Mouse (Mus musculus): ENCODE measurements around the gene Btn2a2. TPM values are rescaled to one million over a fixed set of nuclear protein-coding genes. Genes with fewer than 3 reads are reported as not detected.

The Btn2a2 gene
- total RNA-seq, 2 experiments from 2014 or later: not detected

- intact Hi-C loops (cut with DNase I): no loop called here
- DNase-seq: peak in 1 of 2 experiments; percentile 22
Measured at GRCm38 (mm10) chr13:23500424-23501200, 12.0 kb upstream of the Btn2a2 start.

- intact Hi-C loops (cut with DNase I): loop anchor here (5.0 kb wide), 1 partner anchor 38 kb away; no protein-coding TSS in a partner anchor
- no peak for DNase-seq
Measured at GRCm38 (mm10) chr13:23499943-23500342, 11.3 kb upstream of the Btn2a2 start.

- DNase-seq: no peak
- intact Hi-C loops (cut with DNase I): loop anchor here (5.0 kb wide), 1 partner anchor 36 kb away; no protein-coding TSS in a partner anchor
Measured at GRCm38 (mm10) chr13:23498653-23499052, 10.0 kb upstream of the Btn2a2 start.

GRCm38 (mm10) chr13:23497656-23498321 lies 9.1 kb upstream of the Btn2a2 start:
- DNase-seq: no peak
- intact Hi-C loops (cut with DNase I): loop anchor here (5.0 kb wide), 1 partner anchor 35 kb away; no protein-coding TSS in a partner anchor

- intact Hi-C loops (cut with DNase I): loop anchor here (5.0 kb wide), 1 partner anchor 33 kb away; no protein-coding TSS in a partner anchor
Measured at GRCm38 (mm10) chr13:23495526-23495925, 6.9 kb upstream of the Btn2a2 start.

GRCm38 (mm10) chr13:23491990-23492389 lies 3.3 kb upstream of the Btn2a2 start:
- intact Hi-C loops (cut with DNase I): no loop called here
- no peak for DNase-seq

More at GRCm38 (mm10) chr13:23495526-23495925, 6.9 kb upstream of the Btn2a2 start:
- DNase-seq: no peak

GRCm38 (mm10) chr13:23491263-23491662 lies 2.6 kb upstream of the Btn2a2 start:
- DNase-seq: no peak
- intact Hi-C loops (cut with DNase I): no loop called here

- no peak for DNase-seq
- intact Hi-C loops (cut with DNase I): no loop called here
Measured at GRCm38 (mm10) chr13:23490863-23491262, 2.2 kb upstream of the Btn2a2 start.

- intact Hi-C loops (cut with DNase I): no loop called here
- no peak for DNase-seq
Measured at GRCm38 (mm10) chr13:23485271-23485670, 3.4 kb downstream of the Btn2a2 start.

- no peak for DNase-seq
- intact Hi-C loops (cut with DNase I): no loop called here
Measured at GRCm38 (mm10) chr13:23483153-23483552, 5.5 kb downstream of the Btn2a2 start.

GRCm38 (mm10) chr13:23475658-23476057 lies 13.0 kb downstream of the Btn2a2 start:
- DNase-seq: no peak
- intact Hi-C loops (cut with DNase I): no loop called here

- peak in 1 of 2 experiments; percentile 21 for DNase-seq
- intact Hi-C loops (cut with DNase I): no loop called here
Measured at GRCm38 (mm10) chr13:23466911-23467310, 21.7 kb downstream of the Btn2a2 start.

GRCm38 (mm10) chr13:23466306-23466705 lies 22.4 kb downstream of the Btn2a2 start:
- intact Hi-C loops (cut with DNase I): no loop called here
- no peak for DNase-seq

- intact Hi-C loops (cut with DNase I): no loop called here
- no peak for DNase-seq
Measured at GRCm38 (mm10) chr13:23465600-23466109, 23.0 kb downstream of the Btn2a2 start, which contains the start of gene Btn1a1. TSS of gene Btn1a1 (minus strand) at chr13:23465901.

GRCm38 (mm10) chr13:23464841-23465366 lies 23.8 kb downstream of the Btn2a2 start:
- intact Hi-C loops (cut with DNase I): loop anchor here (5.0 kb wide), 1 partner anchor 32 kb away; no protein-coding TSS in a partner anchor

GRCm38 (mm10) chr13:23464224-23464637 lies 24.4 kb downstream of the Btn2a2 start:
- intact Hi-C loops (cut with DNase I): loop anchor here (5.0 kb wide), 1 partner anchor 33 kb away; no protein-coding TSS in a partner anchor
- no peak for DNase-seq

More at GRCm38 (mm10) chr13:23464841-23465366, 23.8 kb downstream of the Btn2a2 start:
- no peak for DNase-seq

- intact Hi-C loops (cut with DNase I): loop anchor here (5.0 kb wide), 1 partner anchor 34 kb away; no protein-coding TSS in a partner anchor
- peak; percentile 52 to 59 for DNase-seq
Measured at GRCm38 (mm10) chr13:23463381-23464223, 25.1 kb downstream of the Btn2a2 start.

- intact Hi-C loops (cut with DNase I): loop anchor here (5.0 kb wide), 1 partner anchor 35 kb away; no protein-coding TSS in a partner anchor
- DNase-seq: no peak
Measured at GRCm38 (mm10) chr13:23462669-23463068, 26.0 kb downstream of the Btn2a2 start.

GRCm38 (mm10) chr13:23462063-23462462 lies 26.6 kb downstream of the Btn2a2 start:
- intact Hi-C loops (cut with DNase I): loop anchor here (5.0 kb wide), 1 partner anchor 35 kb away; no protein-coding TSS in a partner anchor
- DNase-seq: no peak

Data from gastrocnemius, postnatal 36 days (tissue).